Mouse (Mus musculus) ES-E14 (cell line): ENCODE data around the gene Dock9. TPM values are rescaled to one million over a fixed set of nuclear protein-coding genes. Genes with fewer than 3 reads are reported as not detected.

ENCODE experiments used
- DNase-seq: peaks from one replicate; pipeline ENCODE4 v3.0.0-alpha.2; 2013; ENCODE audit warnings: low read depth, low spot score
- H3K27ac ChIP-seq: 2 replicates; pipeline ENCODE4 v1.5.1; 2012; ENCODE audit warnings: low read depth, mild to moderate bottlenecking, low read length, moderate library complexity, mixed read lengths; ENCODE audit not compliant: poor library complexity, insufficient read depth, severe bottlenecking
- H3K36me3 ChIP-seq: 2 replicates; pipeline ENCODE4 v1.6.1; 2012; ENCODE audit warnings: mild to moderate bottlenecking, low read length, moderate library complexity, mixed read lengths; ENCODE audit not compliant: control insufficient read depth, poor library complexity, insufficient read depth, severe bottlenecking
- H3K4me1 ChIP-seq, 2 experiments: fragments of 150-350 bp in 1 of 2; sonication (generic) in 1 of 2; 2 replicates each; pipeline ENCODE4 v1.6.1; 2012; ENCODE audit warnings: low read length in 2 of 2, mild to moderate bottlenecking in 1 of 2, mixed read lengths in 1 of 2; ENCODE audit not compliant: control insufficient read depth in 2 of 2, insufficient read depth in 2 of 2, poor library complexity in 1 of 2
- H3K4me3 ChIP-seq, 2 experiments: fragments of 150-350 bp in 1 of 2; sonication (generic) in 1 of 2; 2 replicates each; pipeline ENCODE4 v1.5.1; 2012; ENCODE audit warnings: low read length in 2 of 2, low read depth in 1 of 2, mild to moderate bottlenecking in 1 of 2, mixed read lengths in 1 of 2; ENCODE audit not compliant: insufficient read depth in 1 of 2, poor library complexity in 1 of 2, severe bottlenecking in 1 of 2
- H3K9ac ChIP-seq: 2 replicates; pipeline ENCODE4 v1.6.1; 2012; ENCODE audit warnings: low read depth, mild to moderate bottlenecking, low read length, mixed read lengths; ENCODE audit not compliant: poor library complexity, insufficient read depth, severe bottlenecking
- H3K9me3 ChIP-seq: fragments of 150-350 bp; sonication (generic); 2 replicates; pipeline ENCODE4 v1.6.1; 2012; ENCODE audit warnings: low read depth, mild to moderate bottlenecking, low read length; ENCODE audit not compliant: control insufficient read depth, insufficient read depth
- CHD2 ChIP-seq: IDR thresholded peaks from 2 replicates; pipeline ENCODE4 v1.6.1; 2014; ENCODE audit warnings: mild to moderate bottlenecking, low read depth, low read length, inconsistent platforms
- HCFC1 ChIP-seq: IDR thresholded peaks from 2 replicates; pipeline ENCODE4 v1.6.1; 2012; ENCODE audit warnings: low read length, inconsistent platforms, borderline replicate concordance; ENCODE audit not compliant: insufficient read depth
- MAFK ChIP-seq: IDR thresholded peaks from 2 replicates; pipeline ENCODE4 v1.6.1; 2014; ENCODE audit warnings: mild to moderate bottlenecking, low read depth, low read length, inconsistent platforms; ENCODE audit not compliant: insufficient read depth
- ZC3H11A ChIP-seq: IDR thresholded peaks from 2 replicates; pipeline ENCODE4 v1.6.1; 2012; ENCODE audit warnings: low read depth, mild to moderate bottlenecking, inconsistent platforms, low read length, borderline replicate concordance
- ZNF384 ChIP-seq: IDR thresholded peaks from 2 replicates; pipeline ENCODE4 v1.6.1; 2012; ENCODE audit warnings: low read depth, low read length, inconsistent platforms
- in situ Hi-C, 2 experiments: fragments of 600-800 bp; cut with MboI; formaldehyde crosslinking; loops; one replicate each; pipeline ENCODE4 v1.15.1; 2025; ENCODE audit warnings: low sequenced_read_pairs in 2 of 2, inconsistent platforms in 1 of 2; ENCODE audit not compliant: unreplicated experiment in 2 of 2
- total RNA-seq: library from RNA; depleted of rRNA; stranded (reverse); fragments of 300-350 nt; gene quantifications from 2 replicates; pipeline ENCODE4 v1.2.3, GENCODE M21; 2012

The Dock9 gene
- total RNA-seq, 1 experiment = 8.3 TPM

DNA sequence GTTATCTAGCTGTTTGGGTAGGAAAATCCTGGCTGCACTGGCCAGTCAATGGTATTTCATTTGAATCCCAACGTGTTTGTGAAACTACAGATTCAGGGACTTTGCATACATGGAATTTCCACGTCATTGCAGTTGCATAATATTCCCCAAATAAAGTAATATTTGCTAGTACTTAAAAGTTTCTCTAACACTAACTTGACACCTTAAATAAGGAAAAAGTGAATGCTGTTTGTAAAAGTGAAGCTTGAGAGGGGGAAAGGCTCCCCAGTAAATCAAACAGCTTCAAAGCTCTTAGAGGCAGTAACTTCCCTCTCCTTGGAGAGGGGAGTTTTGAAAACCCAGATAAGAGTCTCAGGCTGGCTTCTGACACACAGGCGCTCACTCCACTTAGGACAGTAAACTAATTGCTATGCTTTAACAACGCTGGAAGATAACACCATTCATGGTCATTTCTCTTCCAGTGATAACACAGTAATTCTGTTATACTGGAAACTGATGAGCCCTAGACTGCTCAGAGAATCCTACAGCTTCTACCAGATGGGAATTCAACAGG lies 20.3 kb downstream of the Dock9 start:
- no peak for TF ChIP-seq CHD2
- TF ChIP-seq ZC3H11A = no peak
- TF ChIP-seq HCFC1 = no peak
- no peak for TF ChIP-seq MAFK
- TF ChIP-seq ZNF384 = no peak
- no peak for DNase-seq
- no peaks in the 10 kb centered on the region for H3K36me3 ChIP-seq

DNA sequence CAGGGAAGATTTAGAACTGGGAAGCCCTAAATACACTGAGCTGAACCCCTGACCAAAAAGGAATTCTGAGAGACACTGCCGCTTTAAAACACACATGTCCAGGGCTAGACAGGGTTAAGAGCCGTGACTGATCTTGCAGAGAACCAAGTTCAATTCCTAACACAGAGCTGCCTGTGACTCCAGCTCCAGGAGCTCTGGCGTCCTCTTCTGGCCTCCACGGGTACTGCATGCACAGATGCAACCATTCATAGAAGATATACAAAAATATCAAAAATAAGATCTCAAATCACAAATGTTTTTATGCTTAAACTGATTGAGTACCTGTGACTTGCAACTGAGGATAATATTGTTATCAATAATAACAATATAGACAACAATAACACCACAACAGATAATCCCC lies 20.9 kb downstream of the Dock9 start:
- Histone ChIP-seq H3K4me3 (no peak overlapping the region), H3K27ac (no peak overlapping the region), H3K9ac (no peak overlapping the region), H3K4me1 (no peaks in the 10 kb centered on the region; a peak in 1 of 4 replicates), H3K9me3 (no peaks in the 10 kb centered on the region), H3K36me3 (no peaks in the 10 kb centered on the region)
- no peak for DNase-seq
- in situ Hi-C loops = no loop called here
- TF ChIP-seq MAFK (no peak), ZC3H11A (peak; percentile 84), CHD2 (no peak), HCFC1 (no peak)

More for the DNA sequence above, 20.3 kb downstream of the Dock9 start:
- H3K9ac ChIP-seq = no peak overlapping the region
- no peaks in the 10 kb centered on the region; a peak in 1 of 4 replicates for H3K4me1 ChIP-seq
- no peak overlapping the region for H3K4me3 ChIP-seq
- H3K27ac ChIP-seq = no peak overlapping the region
- H3K9me3 ChIP-seq = no peaks in the 10 kb centered on the region
- in situ Hi-C loops = no loop called here

DNA sequence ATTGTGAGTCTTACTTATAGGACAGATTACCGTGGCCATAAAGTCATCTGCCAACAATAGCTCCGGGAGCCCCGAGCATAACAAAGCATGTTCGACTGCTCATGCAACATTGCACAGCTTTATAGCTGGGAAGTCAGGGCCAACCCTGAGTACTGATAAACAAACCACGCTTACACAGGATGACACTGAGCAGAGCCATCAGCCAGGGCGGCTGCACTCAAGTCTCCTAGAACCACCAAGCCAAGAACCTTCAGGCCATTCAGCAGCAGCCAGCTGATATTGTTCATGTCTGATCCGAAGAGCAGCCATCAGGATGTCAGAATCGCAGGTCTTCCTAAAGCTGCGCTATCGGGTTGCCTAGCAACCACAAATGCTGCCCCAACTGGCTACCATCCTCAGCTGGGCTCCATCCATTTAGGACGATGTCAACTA lies 35.6 kb downstream of the Dock9 start:
- TF ChIP-seq ZC3H11A (no peak), HCFC1 (no peak), ZNF384 (no peak), CHD2 (no peak), MAFK (no peak)
- in situ Hi-C loops = no loop called here
- no peak for DNase-seq
- no peaks in the 10 kb centered on the region for H3K9me3 ChIP-seq
- no peaks in the 10 kb centered on the region for H3K4me1 ChIP-seq
- H3K9ac ChIP-seq = no peak overlapping the region
- H3K4me3 ChIP-seq = no peak overlapping the region
- H3K36me3 ChIP-seq = no peaks in the 10 kb centered on the region
- no peak overlapping the region for H3K27ac ChIP-seq

DNA sequence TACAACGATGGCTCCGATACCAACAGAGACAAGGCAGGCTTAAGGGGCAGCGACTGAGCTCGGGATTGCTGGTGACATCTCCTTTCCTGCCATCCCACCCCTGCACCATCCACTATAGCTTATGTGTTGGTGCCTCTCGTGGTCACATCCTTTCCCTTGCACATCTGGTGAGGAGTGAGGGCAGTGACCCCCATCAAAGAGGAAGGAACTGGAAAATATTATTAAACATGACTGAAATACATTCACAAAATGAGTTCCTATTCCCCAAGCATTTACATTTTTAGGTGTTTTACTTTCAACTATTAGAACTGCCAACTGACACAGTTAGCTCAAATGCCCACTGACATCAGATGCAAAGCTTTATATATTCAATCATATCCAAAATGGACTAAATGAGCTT lies 37.2 kb downstream of the Dock9 start:
- no peak overlapping the region for H3K9ac ChIP-seq
- no peak overlapping the region for H3K4me3 ChIP-seq
- DNase-seq = no peak
- H3K36me3 ChIP-seq = no peaks in the 10 kb centered on the region
- in situ Hi-C loops = no loop called here
- no peaks in the 10 kb centered on the region for H3K9me3 ChIP-seq
- H3K27ac ChIP-seq = no peak overlapping the region
- no peaks in the 10 kb centered on the region for H3K4me1 ChIP-seq
- no peak for TF ChIP-seq MAFK

DNA sequence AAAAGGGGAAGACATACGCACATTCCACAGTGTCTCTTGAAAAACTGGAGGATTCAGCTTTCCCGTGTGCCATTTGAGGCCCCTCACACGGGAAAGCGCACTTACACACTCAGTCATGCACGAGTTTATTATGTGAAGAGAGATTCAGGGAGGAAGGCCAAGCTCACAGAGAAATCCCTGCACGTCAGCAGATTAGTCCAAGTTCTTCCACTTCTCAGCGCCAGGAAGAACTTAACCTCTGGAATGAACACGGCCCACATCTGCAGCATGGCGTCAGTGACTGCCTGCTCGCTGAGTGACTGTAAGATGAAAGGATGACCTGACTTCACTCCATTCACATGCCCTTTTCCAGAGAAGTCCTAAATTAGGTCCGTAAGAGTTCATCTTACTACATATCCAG lies 43.5 kb downstream of the Dock9 start:
- no peak for TF ChIP-seq ZNF384
- TF ChIP-seq CHD2 = no peak
- TF ChIP-seq MAFK = no peak
- no peak for TF ChIP-seq ZC3H11A
- no peak for TF ChIP-seq HCFC1
- H3K4me3 ChIP-seq = no peak overlapping the region
- no peaks in the 10 kb centered on the region for H3K4me1 ChIP-seq
- DNase-seq = no peak
- no peaks in the 10 kb centered on the region for H3K9me3 ChIP-seq
- no peak overlapping the region for H3K9ac ChIP-seq
- no peak overlapping the region for H3K27ac ChIP-seq
- in situ Hi-C loops = no loop called here
- H3K36me3 ChIP-seq = no peaks in the 10 kb centered on the region
